Mouse (Mus musculus) cerebellum, adult 9-11 months (tissue): ENCODE results near the gene Gga2.

Experiments
- DNase-seq: peaks from one replicate; pipeline ENCODE4 v3.0.0; 2022

Gga2 gene

GRCm38 (mm10) chr7:121995961-121996360 lies 25.1 kb downstream of the Gga2 start:
- DNase-seq, result no peak

- DNase-seq, result peak; percentile 90
These were observed 39.6 kb downstream of the Gga2 start, which contains the start of gene Cog7 for GRCm38 (mm10) chr7:121981307-121981871. Cog7 (minus strand) TSS chr7:121981711.

GRCm38 (mm10) chr7:121975031-121975430 lies 46.0 kb downstream of the Gga2 start:
- DNase-seq, result peak; percentile 51

GRCm38 (mm10) chr7:121971698-121972097 lies 49.3 kb downstream of the Gga2 start:
- no peak for DNase-seq

GRCm38 (mm10) chr7:121970250-121970649 lies 50.8 kb downstream of the Gga2 start:
- no peak for DNase-seq

- DNase-seq, result no peak
These were observed 52.2 kb downstream of the Gga2 start for GRCm38 (mm10) chr7:121968816-121969215.

GRCm38 (mm10) chr7:121968242-121968641 lies 52.8 kb downstream of the Gga2 start:
- no peak for DNase-seq

GRCm38 (mm10) chr7:121966169-121966568 lies 54.9 kb downstream of the Gga2 start:
- DNase-seq, result no peak

- peak; percentile 71 for DNase-seq
These were observed 57.1 kb downstream of the Gga2 start for GRCm38 (mm10) chr7:121963883-121964398.

- no peak for DNase-seq
These were observed 58.5 kb downstream of the Gga2 start for GRCm38 (mm10) chr7:121962571-121962959.

GRCm38 (mm10) chr7:121961913-121962570 lies 59.0 kb downstream of the Gga2 start:
- DNase-seq, result no peak

- no peak for DNase-seq
These were observed 65.2 kb downstream of the Gga2 start for GRCm38 (mm10) chr7:121955802-121956201.

- DNase-seq, result no peak
These were observed 65.9 kb downstream of the Gga2 start for GRCm38 (mm10) chr7:121954891-121955669.

- DNase-seq, result no peak
These were observed 73.5 kb downstream of the Gga2 start for GRCm38 (mm10) chr7:121947513-121947912.

- DNase-seq, result peak; percentile 66
These were observed 74.8 kb downstream of the Gga2 start for GRCm38 (mm10) chr7:121946196-121946595.

- no peak for DNase-seq
These were observed 78.7 kb downstream of the Gga2 start for GRCm38 (mm10) chr7:121942371-121942770.

- no peak for DNase-seq
These were observed 79.4 kb downstream of the Gga2 start for GRCm38 (mm10) chr7:121941640-121942039.

GRCm38 (mm10) chr7:121941016-121941415 lies 80.0 kb downstream of the Gga2 start:
- peak; percentile 50 for DNase-seq

GRCm38 (mm10) chr7:121939729-121940128 lies 81.3 kb downstream of the Gga2 start:
- peak; percentile 94 for DNase-seq

GRCm38 (mm10) chr7:121939244-121939643 lies 81.8 kb downstream of the Gga2 start:
- DNase-seq, result peak; percentile 61

GRCm38 (mm10) chr7:121938124-121938891 lies 82.7 kb downstream of the Gga2 start:
- DNase-seq, result peak; percentile 52

- peak; percentile 93 for DNase-seq
These were observed 84.0 kb downstream of the Gga2 start for GRCm38 (mm10) chr7:121936861-121937630.
